In genomic region chr5:139816445-139816844, GRCm38 (mm10) we compare ENCODE assay signal across 31 mouse cellular contexts. TPM values are rescaled to one million over a fixed set of nuclear protein-coding genes. Genes with fewer than 3 reads are reported as not detected.
DNase-seq lines count a peak whose midpoint lies in the region; ATAC-seq lines count a peak whose summit lies in the region.
"Had no signal": no experiment of that assay in that cellular context is flagged by ENCODE, and none has a peak within 500 bp of the region (broad histone marks: within the 10 kb centered on the region; RNA-seq: fewer than 3 reads in every experiment).

No protein-coding gene starts in this region.

- peaks cover 5% of the 10 kb centered on the region for H3K36me3 ChIP-seq in liver, embryonic 13.5 days
- H3K36me3 ChIP-seq in liver, embryonic 15.5 days (replicated peaks): no peaks in the 10 kb centered on the region
- H3K36me3 ChIP-seq: embryonic facial prominence, embryonic 12.5 days; embryonic facial prominence, embryonic 15.5 days; heart, embryonic 15.5 days had no signal

- peaks cover 16% of the 10 kb centered on the region for H3K27me3 ChIP-seq in liver, embryonic 13.5 days
- H3K27me3 ChIP-seq in liver, embryonic 15.5 days: peaks cover 15% of the 10 kb centered on the region; the same call in 1 of the 2 replicates

- peaks cover 89% of the 10 kb centered on the region for H3K4me1 ChIP-seq in liver, embryonic 13.5 days (replicated peaks)
- peaks cover 84% of the 10 kb centered on the region for H3K4me1 ChIP-seq in liver, embryonic 15.5 days (replicated peaks)
- H3K4me1 ChIP-seq: embryonic facial prominence, embryonic 12.5 days; embryonic facial prominence, embryonic 15.5 days had no signal

- no peak overlapping the region for H3K4me3 ChIP-seq in liver, embryonic 13.5 days (replicated peaks)
- no peak overlapping the region for H3K4me3 ChIP-seq in liver, embryonic 15.5 days (replicated peaks)
- H3K4me3 ChIP-seq: embryonic facial prominence, embryonic 12.5 days; embryonic facial prominence, embryonic 15.5 days; heart, embryonic 12.5 days; heart, embryonic 15.5 days; hindbrain, embryonic 10.5 days; hindbrain, embryonic 13.5 days had no signal

- ATAC-seq in liver, embryonic 13.5 days (ENCODE audit: low read depth): no peak
- no peak for ATAC-seq in liver, embryonic 15.5 days (ENCODE audit: insufficient read depth)
- ATAC-seq: activated CD4-positive, CD25-positive, alpha-beta regulatory T cell, adult 4 months; forebrain, embryonic 14.5 days; forebrain, postnatal 0 days; hindbrain, embryonic 16.5 days had no signal

- peak; percentile 41 for DNase-seq in adrenal gland, adult 2 months
- DNase-seq in adrenal gland, postnatal 4 days (ENCODE audit: low spot score in 2 of 2): no peak
- no peak for DNase-seq in liver, embryonic 13.5 days
- DNase-seq in liver: no peak
- DNase-seq in urinary bladder, postnatal 14 days (ENCODE audit: low spot score): no peak
- DNase-seq: cerebellum, adult 11 months; cerebellum, adult 2 months; cerebellum, adult 9-11 months; cerebellum, postnatal 25 days; forebrain, postnatal 0 days; gastrocnemius, postnatal 25 days; heart, adult 18-20 months; heart, postnatal 10 days; heart, postnatal 36 days had no signal

- peak overlapping the region; percentile 33 for H3K9ac ChIP-seq in liver, embryonic 13.5 days
- H3K9ac ChIP-seq in liver, embryonic 15.5 days: no peak overlapping the region
- H3K9ac ChIP-seq: embryonic facial prominence, embryonic 12.5 days; embryonic facial prominence, embryonic 15.5 days; forebrain, postnatal 0 days; heart, embryonic 12.5 days; heart, embryonic 15.5 days; hindbrain, embryonic 13.5 days had no signal

- H3K27ac ChIP-seq in liver, embryonic 13.5 days: peak overlapping the region; percentile 74
- peak overlapping the region; percentile 61 for H3K27ac ChIP-seq in liver, embryonic 15.5 days (replicated peaks)
- H3K27ac ChIP-seq: embryonic facial prominence, embryonic 12.5 days; embryonic facial prominence, embryonic 15.5 days; heart, embryonic 15.5 days; hindbrain, embryonic 10.5 days; hindbrain, embryonic 13.5 days had no signal

- H3K4me2 ChIP-seq in liver, embryonic 13.5 days: no peak overlapping the region
- no peak overlapping the region for H3K4me2 ChIP-seq in liver, embryonic 15.5 days
- H3K4me2 ChIP-seq: embryonic facial prominence, embryonic 12.5 days; embryonic facial prominence, embryonic 15.5 days; heart, embryonic 12.5 days; heart, embryonic 15.5 days; hindbrain, embryonic 13.5 days had no signal

- H3K9me3 ChIP-seq in liver, embryonic 13.5 days (replicated peaks): no peaks in the 10 kb centered on the region
- H3K9me3 ChIP-seq in liver, embryonic 15.5 days (replicated peaks): no peaks in the 10 kb centered on the region
- H3K9me3 ChIP-seq: embryonic facial prominence, embryonic 12.5 days; embryonic facial prominence, embryonic 15.5 days; heart, embryonic 15.5 days; hindbrain, embryonic 10.5 days; hindbrain, embryonic 13.5 days had no signal

RNA-seq across cellular contexts. Expression of gene Tmem184a, which starts 3.3 kb away (rescaled TPM):
- total RNA-seq in adrenal gland, adult 2 months (2021): under 1 TPM; 0.17 TPM
- polyA plus RNA-seq in adrenal gland, adult 2 months (2012; rRNA removed): 0.43 and 1.5 TPM in 2 replicates
- 1 to 10 TPM; 1.5 to 3.9 TPM for total RNA-seq in adrenal gland, postnatal 4 days (2021)
- 0.68 and 0.89 TPM in 2 replicates for polyA plus RNA-seq in liver, embryonic 13.5 days (2015; fragmentation: Nextera tagmentation; extraction: Ambion mirVana)
- polyA plus RNA-seq in liver, embryonic 15.5 days (2015; fragmentation: Nextera tagmentation; extraction: Ambion mirVana): 0.68 and 1.2 TPM in 2 replicates
- total RNA-seq: heart, postnatal 36 days had no signal
- polyA plus RNA-seq: forebrain, embryonic 14.5 days had no signal

RNA-seq across cellular contexts. Expression of gene Gm26938, which starts 9.8 kb away (rescaled TPM):
- not detected for total RNA-seq in adrenal gland, adult 2 months (2021)
- not detected in 2 replicates for polyA plus RNA-seq in adrenal gland, adult 2 months (2012; rRNA removed)
- not detected for total RNA-seq in adrenal gland, postnatal 4 days (2021)
- not detected in 2 replicates for polyA plus RNA-seq in liver, embryonic 13.5 days (2015; fragmentation: Nextera tagmentation; extraction: Ambion mirVana)
- not detected in 2 replicates for polyA plus RNA-seq in liver, embryonic 15.5 days (2015; fragmentation: Nextera tagmentation; extraction: Ambion mirVana)
- total RNA-seq: adrenal gland, postnatal 10 days; adrenal gland, postnatal 36 days; common myeloid progenitor, adult 5-6 weeks; ES-E14; forebrain, postnatal 0 days; gastrocnemius, adult 8-10 months; gastrocnemius, postnatal 25 days; heart, adult 18-20 months; heart, postnatal 10 days; heart, postnatal 36 days had no signal
- polyA plus RNA-seq: activated CD4-positive, CD25-positive, alpha-beta regulatory T cell, adult 4 months; cerebellum, adult 2 months; embryonic facial prominence, embryonic 12.5 days; embryonic facial prominence, embryonic 15.5 days; forebrain, embryonic 14.5 days; forebrain, postnatal 0 days; frontal cortex, adult 2 months; gonadal fat pad, adult 2 months; heart, embryonic 12.5 days; heart, embryonic 15.5 days; hindbrain, embryonic 10.5 days; hindbrain, embryonic 13.5 days; hindbrain, embryonic 16.5 days had no signal

RNA-seq across cellular contexts. Expression of gene Psmg3, which starts 10.2 kb away (rescaled TPM):
- total RNA-seq in adrenal gland, adult 2 months (2021): 10 to 100 TPM; 14.8 to 21.5 TPM
- 18.3 and 20.8 TPM in 2 replicates for polyA plus RNA-seq in adrenal gland, adult 2 months (2012; rRNA removed)
- 10 to 100 TPM; 19.7 to 22.2 TPM for total RNA-seq in adrenal gland, postnatal 4 days (2021)
- polyA plus RNA-seq in liver, embryonic 13.5 days (2015; fragmentation: Nextera tagmentation; extraction: Ambion mirVana): 68.7 and 70.5 TPM in 2 replicates
- polyA plus RNA-seq in liver, embryonic 15.5 days (2015; fragmentation: Nextera tagmentation; extraction: Ambion mirVana): 41.4 and 42.3 TPM in 2 replicates

RNA-seq across cellular contexts. Expression of gene Mafk, which starts 25.1 kb away (rescaled TPM):
- total RNA-seq in adrenal gland, adult 2 months (2021): 10 to 100 TPM; 32.1 to 34.1 TPM
- polyA plus RNA-seq in adrenal gland, adult 2 months (2012; rRNA removed): 28.8 and 29.8 TPM in 2 replicates
- total RNA-seq in adrenal gland, postnatal 4 days (2021): 10 to 100 TPM; 21.9 to 23.2 TPM
- 41.6 and 44.9 TPM in 2 replicates for polyA plus RNA-seq in liver, embryonic 13.5 days (2015; fragmentation: Nextera tagmentation; extraction: Ambion mirVana)
- 44.5 and 50.0 TPM in 2 replicates for polyA plus RNA-seq in liver, embryonic 15.5 days (2015; fragmentation: Nextera tagmentation; extraction: Ambion mirVana)

RNA-seq across cellular contexts. Expression of gene Ints1, which starts 41.0 kb away (rescaled TPM):
- total RNA-seq in adrenal gland, adult 2 months (2021): 10 to 100 TPM; 50.6 to 55.9 TPM
- 77.2 and 91.0 TPM in 2 replicates for polyA plus RNA-seq in adrenal gland, adult 2 months (2012; rRNA removed)
- total RNA-seq in adrenal gland, postnatal 4 days (2021): 10 to 100 TPM; 52.8 to 65.7 TPM
- 12.7 and 13.8 TPM in 2 replicates for polyA plus RNA-seq in liver, embryonic 13.5 days (2015; fragmentation: Nextera tagmentation; extraction: Ambion mirVana)
- polyA plus RNA-seq in liver, embryonic 15.5 days (2015; fragmentation: Nextera tagmentation; extraction: Ambion mirVana): 11.8 and 12.5 TPM in 2 replicates
